Mouse (Mus musculus): ENCODE measurements around the gene Mad2l1bp. TPM values are rescaled to one million over a fixed set of nuclear protein-coding genes. Genes with fewer than 3 reads are reported as not detected.

Mad2l1bp gene
- total and polyA plus RNA-seq, 3 experiments = 9.7 to 19.3 (median 16.3) TPM

GRCm38 (mm10) chr17:46110402-46111289 lies 42.7 kb downstream of the Mad2l1bp start, which contains the start of gene Mrps18a:
Gene Mrps18a (plus strand): TSS chr17:46110986.
- Histone ChIP-seq H3K79me2 (replicated peaks; ENCODE audit: control insufficient read depth, extremely low read depth, insufficient read depth, poor library complexity, severe bottlenecking) (peaks cover 11% of the 10 kb centered on the region), H3K36me3 (replicated peaks in 1 of 2; ENCODE audit: control insufficient read depth in 1 of 2, insufficient read depth in 1 of 2, low read length in 1 of 2) (peaks cover 8 to 29% of the 10 kb centered on the region in 2 experiments), H3K4me2 (ENCODE audit: insufficient read depth, low read depth, poor library complexity, severe bottlenecking) (peak within 1 kb of the TSS; percentile 89), H3K4me3 (replicated peaks in 1 of 3; ENCODE audit: low read depth in 2 of 3, low read length in 2 of 3, poor library complexity in 1 of 3) (peak within 1 kb of the TSS; percentile 61 to 84 (median 77)), H3K27me3 (replicated peaks) (peaks cover 19% of the 10 kb centered on the region), H3K9me3 (replicated peaks; ENCODE audit: low read length) (no peaks in the 10 kb centered on the region), H3K4me1 (ENCODE audit: control insufficient read depth in 1 of 2, insufficient read depth in 2 of 2) (peaks cover 2 to 18% of the 10 kb centered on the region in 2 experiments; a peak in 2 of 4 replicates), H3K9ac (ENCODE audit: insufficient read depth, low read depth) (peak within 1 kb of the TSS; percentile 93), H3K27ac (ENCODE audit: insufficient read depth, low read depth) (no peak within 1 kb of the TSS)
- in situ Hi-C loops (cut with MboI; ENCODE audit: low pct_ligation_motif_present, low pct_unique_long_range_greater_than_20kb, low sequenced_read_pairs) = loop anchor here (10.0 kb wide), 1 partner anchor 376 kb away; the partner anchor contains the start of gene 1600014C23Rik
- peak; percentile 84 for DNase-seq (ENCODE audit: extremely low read depth)
- TF ChIP-seq MAX (IDR thresholded peaks at IDR 0.05; ENCODE audit: low read length) (peak; percentile 93), MYC (IDR thresholded peaks at IDR 0.05; ENCODE audit: low read depth, low read length) (peak; percentile 84), ETS1 (conservative IDR thresholded peaks at IDR 0.05; ENCODE audit: low read depth, low read length) (peak; percentile 29; the same call in 1 of the 2 replicates), BHLHE40 (IDR thresholded peaks at IDR 0.05; ENCODE audit: low read depth, low read length) (peak; percentile 75), HCFC1 (IDR thresholded peaks at IDR 0.05; ENCODE audit: low read depth, low read length) (peak; percentile 92), RAD21 (IDR thresholded peaks at IDR 0.05; ENCODE audit: low read depth, low read length) (no peak), UBTF (IDR thresholded peaks at IDR 0.05; ENCODE audit: low read depth, low read length) (0 out of 2 replicates have a peak, but pooled peaks have one; percentile 36), POLR2A (IDR thresholded peaks at IDR 0.05; ENCODE audit: low read depth, low read length) (peak; percentile 98), MAZ (IDR thresholded peaks at IDR 0.05; ENCODE audit: low read depth, low read length) (0 out of 2 replicates have a peak, but pooled peaks have one; percentile 45), POLR2AphosphoS2 (IDR thresholded peaks at IDR 0.05; ENCODE audit: low read depth, low read length) (peak; percentile 79; the same call in 1 of the 2 replicates), IRF4 (IDR thresholded peaks at IDR 0.05; ENCODE audit: low read depth, low read length) (peak; percentile 56), NRF1 (IDR thresholded peaks at IDR 0.05; ENCODE audit: low read depth, low read length) (peak; percentile 90), ZMIZ1 (IDR thresholded peaks at IDR 0.05; ENCODE audit: low read depth, low read length) (peak; percentile 86), ZC3H11A (IDR thresholded peaks at IDR 0.05; ENCODE audit: low read depth, low read length) (no peak), CHD1 (IDR thresholded peaks at IDR 0.05; ENCODE audit: low read depth, low read length) (no peak), ZKSCAN1 (IDR thresholded peaks at IDR 0.05; ENCODE audit: borderline replicate concordance, low read depth, low read length) (no peak), MEF2A (IDR thresholded peaks at IDR 0.05; ENCODE audit: borderline replicate concordance, low read depth, low read length) (peak; percentile 73; the same call in 1 of the 2 replicates), USF2 (conservative IDR thresholded peaks at IDR 0.05; ENCODE audit: low read depth, low read length) (peak; percentile 38; the same call in 1 of the 2 replicates), MXI1 (IDR thresholded peaks at IDR 0.05; ENCODE audit: low read depth, low read length) (peak; percentile 96), JUN (IDR thresholded peaks at IDR 0.05; ENCODE audit: insufficient read depth, low read depth, low read length) (no peak), PAX5 (IDR thresholded peaks at IDR 0.05; ENCODE audit: low read length) (no peak), RCOR1 (conservative IDR thresholded peaks at IDR 0.05; ENCODE audit: low read depth, low read length) (0 out of 2 replicates have a peak, but pooled peaks have one; percentile 62), GABPA (IDR thresholded peaks at IDR 0.05; ENCODE audit: insufficient replicate concordance, low read depth, low read length) (peak; percentile 10; the same call in 1 of the 2 replicates), TBP (conservative IDR thresholded peaks at IDR 0.05; ENCODE audit: low read depth, low read length) (peak; percentile 89), TCF12 (IDR thresholded peaks at IDR 0.05; ENCODE audit: low read depth, low read length) (peak; percentile 96), USF1 (IDR thresholded peaks at IDR 0.05; ENCODE audit: low read depth, low read length) (peak; percentile 78), ELF1 (IDR thresholded peaks at IDR 0.05; ENCODE audit: low read depth, low read length) (peak; percentile 93), CTCF (conservative IDR thresholded peaks at IDR 0.05 in 1 of 2, IDR thresholded peaks at IDR 0.05 in 1 of 2; ENCODE audit: low read depth in 2 of 2, low read length in 2 of 2) (peak in 1 of 2 experiments; percentile 25; a peak in 2 of 4 replicates), SIN3A (IDR thresholded peaks at IDR 0.05; ENCODE audit: low read length) (peak; percentile 88), CHD2 (IDR thresholded peaks at IDR 0.05; ENCODE audit: low read length) (peak; percentile 78), KAT2A (IDR thresholded peaks at IDR 0.05; ENCODE audit: insufficient replicate concordance, low read length) (peak; percentile 92; the same call in 1 of the 2 replicates), ZNF384 (IDR thresholded peaks at IDR 0.05; ENCODE audit: low read depth, low read length) (no peak), E2F4 (IDR thresholded peaks at IDR 0.05; ENCODE audit: insufficient replicate concordance, low read depth, low read length) (0 out of 2 replicates have a peak, but pooled peaks have one; percentile 21), NELFE (IDR thresholded peaks at IDR 0.05; ENCODE audit: low read depth, low read length) (peak; percentile 93), MAFK (IDR thresholded peaks at IDR 0.05; ENCODE audit: insufficient replicate concordance, low read length) (no peak)
- dilution Hi-C loops (cut with MboI; ENCODE audit: extremely low pct_ligation_motif_present, extremely low pct_unique_long_range_greater_than_20kb, low sequenced_read_pairs) = no loop called here

Measured in CH12.LX (cell line).